Mouse (Mus musculus) bone marrow, adult 2 months (tissue): ENCODE data around the gene Oser1. TPM values are rescaled to one million over a fixed set of nuclear protein-coding genes. Genes with fewer than 3 reads are reported as not detected.
"Not testable (repeated sequence)": the region's sequence is repeated elsewhere in the genome, so short reads cannot be mapped to it uniquely, and the experiment has no call there.

Source experiments
- H3K27ac ChIP-seq: fragments of 200-500 bp; 2 replicates; pipeline ENCODE4 v1.5.1; 2012; ENCODE audit warnings: low read depth, mild to moderate bottlenecking, control low read depth, inconsistent platforms, low read length; ENCODE audit not compliant: control insufficient read depth, poor library complexity, insufficient read depth
- H3K4me1 ChIP-seq: fragments of 200-500 bp; 2 replicates; pipeline ENCODE4 v1.6.1; 2011; ENCODE audit warnings: low read length; ENCODE audit not compliant: control insufficient read depth, insufficient read depth
- H3K4me3 ChIP-seq: fragments of 200-500 bp; replicated peaks from 2 replicates; pipeline ENCODE3; 2011; ENCODE audit warnings: mild to moderate bottlenecking, low read depth, low read length, control low read depth; ENCODE audit not compliant: control insufficient read depth
- CTCF ChIP-seq: fragments of 200-500 bp; IDR thresholded peaks from 2 replicates; pipeline ENCODE4 v1.5.1; 2011; ENCODE audit warnings: low read length, control low read depth; ENCODE audit not compliant: control insufficient read depth, insufficient read depth
- POLR2A ChIP-seq: fragments of 200-500 bp; IDR thresholded peaks from 2 replicates; pipeline ENCODE4 v1.6.1; 2011; ENCODE audit warnings: low read depth, mild to moderate bottlenecking, control low read depth, low read length, borderline replicate concordance; ENCODE audit not compliant: control insufficient read depth
- WGBS: fragments of 180-500 bp; shearing (Covaris S2); methylation state at CpG from one replicate; pipeline ENCODE4 v1.1.7; 2018; 5-methylcytosine and 5-hydroxymethylcytosine counted together
- polyA plus RNA-seq: library from polyadenylated mRNA; stranded (reverse); fragments of >200 nt; gene quantifications from 2 replicates; pipeline ENCODE4 v1.2.4, GENCODE M21; 2011; ENCODE audit warnings: low replicate concordance; ENCODE audit not compliant: missing spikeins, insufficient read depth, insufficient read length

The Oser1 gene
- polyA plus RNA-seq, 1 experiment = 70.4 TPM

DNA sequence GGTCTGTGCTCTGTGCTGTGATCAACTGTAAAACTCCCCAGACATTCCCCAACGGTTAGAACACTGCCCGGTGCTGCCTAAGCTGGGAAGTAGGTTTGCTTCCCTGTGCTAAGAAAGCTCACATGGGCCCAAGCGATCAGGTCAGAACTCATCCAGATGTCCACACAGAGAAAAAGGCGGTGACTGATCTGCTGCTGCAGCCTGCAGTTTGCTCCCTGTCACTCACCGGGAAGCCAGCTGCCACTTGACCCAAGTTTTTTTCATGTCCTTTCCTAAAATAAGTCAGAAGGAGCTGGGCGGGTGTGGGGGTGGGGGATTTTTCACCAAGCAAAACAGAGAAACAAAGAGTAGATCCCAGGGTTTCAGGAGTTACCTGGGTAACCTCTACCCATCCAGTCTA lies 40.1 kb upstream of the Oser1 start:
- no peak overlapping the region for H3K27ac ChIP-seq
- no peaks in the 10 kb centered on the region for H3K4me1 ChIP-seq
- 81% methylated on average over 6 of the region's 6 CpGs for WGBS
- TF ChIP-seq CTCF = no peak
- no peak for TF ChIP-seq POLR2A
- no peak overlapping the region for H3K4me3 ChIP-seq

DNA sequence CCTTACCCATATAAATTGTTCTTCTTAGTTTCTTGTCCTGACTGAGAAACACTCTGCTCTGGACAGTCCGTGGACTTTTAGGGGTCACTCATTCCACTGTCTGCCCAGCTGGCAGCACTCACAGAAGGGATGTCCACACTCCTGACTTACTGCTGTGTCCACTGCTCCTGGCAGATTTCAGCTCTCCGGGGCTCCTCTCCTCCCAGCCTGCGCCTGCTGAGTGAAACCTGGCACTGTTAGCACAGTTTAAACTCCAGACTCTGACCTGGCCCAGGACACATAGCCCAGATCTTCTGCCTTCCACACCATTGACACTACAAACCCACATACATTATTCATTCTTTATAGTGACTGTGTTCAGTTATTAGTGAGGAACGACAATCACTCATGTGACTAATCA lies 39.5 kb upstream of the Oser1 start:
- WGBS = 76% methylated on average over 4 of the region's 4 CpGs
- Histone ChIP-seq H3K4me3 (no peak overlapping the region), H3K4me1 (no peaks in the 10 kb centered on the region), H3K27ac (no peak overlapping the region)
- TF ChIP-seq POLR2A (no peak), CTCF (no peak)

DNA sequence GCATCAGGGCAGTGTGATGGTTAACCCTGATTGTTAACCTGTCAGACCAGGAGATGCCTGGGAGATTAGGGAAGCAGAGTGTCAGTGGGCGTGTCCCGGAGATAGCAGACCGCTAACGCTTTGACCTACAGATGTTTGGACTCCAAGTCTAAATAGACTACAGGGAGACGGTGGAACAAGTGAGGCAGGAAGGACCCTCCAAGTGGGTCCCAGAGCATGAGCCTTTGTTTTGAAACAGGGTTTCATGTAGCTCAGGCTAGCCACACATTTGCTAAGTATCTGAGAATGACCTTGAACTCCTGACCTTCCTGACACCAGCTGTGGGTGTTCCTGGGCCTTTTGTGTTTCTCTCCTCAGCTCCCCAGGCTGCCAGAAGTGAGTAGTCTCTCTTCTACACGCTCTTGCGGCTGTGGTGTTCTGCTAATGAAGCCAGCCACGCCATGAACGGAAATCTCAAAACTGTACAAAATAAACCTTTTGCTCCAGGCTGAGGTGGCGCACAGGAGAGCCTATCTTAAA lies 38.8 kb upstream of the Oser1 start:
- Histone ChIP-seq H3K4me1 (no peaks in the 10 kb centered on the region), H3K27ac (no peak overlapping the region), H3K4me3 (no peak overlapping the region)
- 66% methylated on average over 10 of the region's 10 CpGs for WGBS
- TF ChIP-seq CTCF (no peak), POLR2A (no peak)

DNA sequence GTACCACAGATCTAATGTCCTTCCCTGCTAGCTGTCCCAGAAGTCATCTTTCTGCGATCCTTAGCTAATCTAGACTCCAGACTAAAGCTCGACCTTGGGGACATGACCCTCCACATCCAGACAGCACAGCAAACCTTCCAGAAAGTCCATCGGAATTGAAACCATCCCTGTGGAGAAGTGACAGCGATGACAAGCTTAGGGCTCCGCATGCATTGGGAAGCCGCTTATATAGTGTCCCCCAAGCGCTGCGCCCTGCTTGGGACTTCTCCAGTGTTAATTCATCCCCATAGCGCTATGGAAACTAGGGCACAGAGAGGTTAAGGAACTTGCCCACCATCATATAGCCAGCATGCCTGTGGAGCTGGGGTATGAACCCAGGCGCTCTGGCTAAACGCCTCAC lies 38.3 kb upstream of the Oser1 start:
- TF ChIP-seq POLR2A = no peak
- H3K4me1 ChIP-seq = no peaks in the 10 kb centered on the region
- WGBS = 76% methylated on average over 11 of the region's 11 CpGs
- no peak overlapping the region for H3K4me3 ChIP-seq
- H3K27ac ChIP-seq = no peak overlapping the region

DNA sequence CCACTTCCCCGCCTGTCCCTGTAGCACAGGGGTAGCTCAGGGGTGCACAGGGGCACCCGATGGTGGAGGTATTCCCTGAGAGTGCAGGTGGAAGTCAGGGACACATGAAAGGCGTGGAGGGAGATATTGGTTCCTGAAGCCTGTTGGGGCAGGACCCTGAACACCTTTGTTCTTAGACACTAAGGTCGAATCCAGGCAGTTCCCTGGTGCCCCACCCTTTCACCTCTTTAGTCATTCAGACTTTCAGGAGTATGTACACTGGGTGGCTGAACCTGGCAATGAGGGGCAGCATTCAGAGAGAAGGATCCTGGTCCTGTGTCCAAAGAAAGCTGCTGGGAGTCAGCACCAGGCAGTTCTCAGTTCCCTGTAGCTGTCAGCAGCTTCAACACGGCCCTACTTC lies 37.9 kb upstream of the Oser1 start:
- WGBS = 73% methylated on average over 5 of the region's 5 CpGs
- no peak overlapping the region for H3K4me3 ChIP-seq
- H3K4me1 ChIP-seq = no peaks in the 10 kb centered on the region
- TF ChIP-seq POLR2A (no peak), CTCF (no peak)
- H3K27ac ChIP-seq = no peak overlapping the region

DNA sequence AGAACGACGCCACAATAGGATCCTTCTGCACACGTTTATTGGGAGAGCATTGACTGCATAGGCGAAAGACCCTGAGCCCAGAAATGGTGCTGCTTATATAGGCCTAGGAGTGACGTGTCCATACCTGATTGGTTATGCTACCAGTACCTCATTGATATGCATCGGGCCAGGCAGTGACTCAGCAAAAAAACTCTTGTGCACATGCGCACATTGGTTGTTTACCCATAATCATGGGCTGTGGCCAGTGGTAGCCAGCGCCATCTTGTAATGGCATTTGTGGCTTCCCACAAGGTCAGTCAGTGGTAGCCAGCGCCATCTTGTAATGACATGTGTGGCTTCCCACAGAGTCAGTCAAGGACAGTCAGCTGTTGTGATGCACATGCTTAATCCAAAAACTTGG lies 36.8 kb upstream of the Oser1 start:
- 77% methylated on average over 9 of the region's 9 CpGs for WGBS
- not testable (repeated sequence) for H3K4me1 ChIP-seq, H3K27ac ChIP-seq, H3K4me3 ChIP-seq

DNA sequence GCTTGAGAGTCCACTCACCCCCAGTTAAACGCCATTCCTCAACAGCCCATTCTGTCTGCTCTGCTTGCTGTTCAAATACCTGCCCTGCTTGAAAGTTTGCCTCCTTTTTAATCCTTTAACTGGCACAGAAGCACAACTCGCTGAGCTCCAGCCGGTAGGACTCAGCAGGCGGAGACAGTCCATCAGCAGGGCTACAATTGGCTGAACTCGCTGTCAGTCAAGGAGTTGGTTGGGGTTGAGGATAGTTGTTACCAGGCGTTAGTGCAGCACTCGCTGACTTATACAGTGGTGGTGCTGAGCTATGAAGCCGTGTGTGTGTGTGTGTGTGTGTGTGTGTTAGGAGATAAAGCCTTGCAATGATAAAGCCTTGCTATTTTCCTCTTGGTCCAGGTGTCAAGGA lies 36.1 kb upstream of the Oser1 start:
- no peak overlapping the region for H3K27ac ChIP-seq
- WGBS = 83% methylated on average over 8 of the region's 8 CpGs

DNA sequence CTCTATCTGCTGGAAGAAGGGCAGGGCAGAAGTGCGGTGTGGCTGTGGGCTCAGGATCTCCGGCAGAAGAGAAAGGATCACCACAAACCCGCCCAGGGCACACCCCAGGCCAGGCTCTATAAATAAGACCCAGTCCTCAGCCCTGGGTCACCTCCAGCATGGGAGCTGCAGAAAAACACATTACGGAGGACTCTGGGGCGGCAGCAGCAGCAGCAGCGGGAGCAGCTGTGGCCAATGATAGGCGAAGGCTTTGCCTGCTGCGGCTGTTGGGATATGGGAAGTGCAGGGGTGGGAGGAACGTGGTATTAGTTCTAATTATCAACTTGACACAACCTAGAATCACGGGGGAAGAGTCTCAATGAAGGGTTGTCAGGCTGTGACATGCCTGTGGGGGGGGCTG lies 34.9 kb upstream of the Oser1 start:
- no peak overlapping the region for H3K27ac ChIP-seq
- 35% methylated on average over 10 of the region's 10 CpGs for WGBS
- no peaks in the 10 kb centered on the region for H3K4me1 ChIP-seq
- no peak for TF ChIP-seq POLR2A
- TF ChIP-seq CTCF = no peak
- H3K4me3 ChIP-seq = no peak overlapping the region

More for the DNA sequence above, 36.1 kb upstream of the Oser1 start:
- no peak overlapping the region for H3K4me3 ChIP-seq
- TF ChIP-seq CTCF (no peak), POLR2A (no peak)
- H3K4me1 ChIP-seq = no peaks in the 10 kb centered on the region

DNA sequence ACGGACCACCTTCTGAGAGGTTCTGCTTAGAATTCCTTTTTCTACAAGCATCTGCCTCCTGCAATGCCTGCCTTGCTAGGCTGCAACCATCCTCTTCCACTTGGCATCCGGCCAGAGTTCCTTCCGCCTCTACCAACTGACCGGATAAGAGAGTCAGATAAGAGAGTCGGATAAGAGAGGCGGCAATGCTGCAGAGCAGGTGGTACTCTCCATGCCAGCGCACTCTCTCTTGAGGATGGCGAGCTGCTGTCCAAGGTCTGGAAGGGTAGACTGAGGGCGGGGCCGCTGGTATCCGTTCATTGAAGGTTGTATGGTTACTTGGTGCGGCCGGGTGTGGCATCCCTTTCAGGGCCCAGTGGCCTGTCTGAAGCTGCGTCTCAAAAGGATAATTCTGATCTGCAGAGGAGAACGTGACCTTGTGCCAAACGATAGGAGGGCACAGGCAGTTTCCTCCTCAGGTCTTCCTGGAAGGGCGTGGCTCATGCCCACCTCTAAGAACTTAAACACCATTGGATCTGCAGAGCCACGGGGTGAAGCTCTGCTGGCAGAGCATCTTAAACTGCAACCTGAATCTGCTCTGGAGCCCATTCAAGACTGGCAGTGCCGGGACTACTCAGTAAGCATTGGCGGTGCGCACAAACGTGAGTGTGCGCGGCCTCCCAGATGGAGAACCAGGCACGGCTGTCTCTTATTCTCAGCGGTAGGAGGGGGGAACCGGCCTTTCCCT lies 34.2 kb upstream of the Oser1 start:
- Histone ChIP-seq H3K4me3 (no peak overlapping the region), H3K27ac (no peak overlapping the region), H3K4me1 (no peaks in the 10 kb centered on the region)
- TF ChIP-seq POLR2A (no peak), CTCF (no peak)
- WGBS = 36% methylated on average over 27 of the region's 27 CpGs
